Mouse (Mus musculus) heart, adult 18-20 months (tissue): ENCODE measurements around the gene Dph7. TPM values are rescaled to one million over a fixed set of nuclear protein-coding genes. Genes with fewer than 3 reads are reported as not detected.
"Not testable (repeated sequence)": the region's sequence is repeated elsewhere in the genome, so short reads cannot be mapped to it uniquely, and the experiment has no call there.

ENCODE experiments used
- DNase-seq, 2 experiments: peaks; one replicate each; pipeline ENCODE4 v3.0.0; 2021 to 2022; ENCODE audit warnings: mixed read lengths in 1 of 2
- microRNA-seq, 2 experiments: library from miRNA; unstranded; fragments of <30 nt; microRNA quantifications; one replicate each; pipeline ENCODE4 v1.2.0; 2022
- total RNA-seq, 2 experiments: library from RNA; stranded (reverse); gene quantifications; 2 replicates each; pipeline ENCODE4 v1.2.3; 2021

The Dph7 gene
- total RNA-seq, 2 experiments from 2014 or later: 4.6 to 7.3 TPM

GRCm38 (mm10) chr2:24970386-24970785 is 8.2 kb downstream of the Dph7 start:
- no peak for DNase-seq

- not testable (repeated sequence) for DNase-seq
These were observed 12.3 kb downstream of the Dph7 start for GRCm38 (mm10) chr2:24974452-24974851.

- peak; percentile 94 to 99 for DNase-seq
These were observed 12.9 kb downstream of the Dph7 start, which contains the start of gene Mrpl41 for GRCm38 (mm10) chr2:24974906-24975703. Mrpl41 (minus strand) TSS chr2:24975098.

GRCm38 (mm10) chr2:24975704-24976297 is 13.6 kb downstream of the Dph7 start, which contains the start of gene Pnpla7:
Pnpla7 (plus strand) TSS chr2:24976033.
- DNase-seq: peak; percentile 84 to 92

GRCm38 (mm10) chr2:24976960-24977359 is 14.8 kb downstream of the Dph7 start:
- no peak for DNase-seq

- DNase-seq: no peak
These were observed 25.6 kb downstream of the Dph7 start for GRCm38 (mm10) chr2:24987762-24988161.

GRCm38 (mm10) chr2:24995332-24995731 is 33.1 kb downstream of the Dph7 start:
- no peak for DNase-seq

- DNase-seq: no peak
These were observed 34.3 kb downstream of the Dph7 start for GRCm38 (mm10) chr2:24996471-24996870.

GRCm38 (mm10) chr2:25000544-25001235 is 38.5 kb downstream of the Dph7 start:
- peak in 1 of 2 experiments; percentile 36 for DNase-seq

- DNase-seq: no peak
These were observed 42.0 kb downstream of the Dph7 start for GRCm38 (mm10) chr2:25003946-25004786.

- DNase-seq: no peak
These were observed 44.6 kb downstream of the Dph7 start for GRCm38 (mm10) chr2:25006767-25007166.

GRCm38 (mm10) chr2:25008250-25008649 is 46.0 kb downstream of the Dph7 start:
- DNase-seq: no peak

Small RNA genes within 50 kb of the gene (microRNA-seq; reads per million reads assigned to microRNA genes)
- gene Gm22875: 0 reads per million in 2 experiments

Other genes starting within 250 kb of the Dph7 start
- gene Cacna1b, start 199.2 kb upstream of the Dph7 start, total RNA-seq: under 1 TPM; 0.17 to 0.31 TPM
- gene Ehmt1, start 42.8 kb upstream of the Dph7 start, total RNA-seq: 10 to 100 TPM; 21.7 to 26.9 TPM
- 1 to 10 TPM; 3.1 to 5.6 TPM for gene Arrdc1, start 27.1 kb upstream of the Dph7 start, total RNA-seq
- gene Zmynd19, start 12.6 kb upstream of the Dph7 start, total RNA-seq: 10 to 100 TPM; 15.3 to 20.2 TPM
- 100 to 1,000 TPM in 1 of 2 experiments, 10 to 100 TPM in 1; 96.3 to 114 TPM for gene Mrpl41, start 12.7 kb downstream of the Dph7 start, total RNA-seq
- gene Pnpla7, start 13.6 kb downstream of the Dph7 start, total RNA-seq: 10 to 100 TPM; 23.1 to 26.2 TPM
- gene Nsmf, start 92.0 kb downstream of the Dph7 start, total RNA-seq: 10 to 100 TPM; 11.2 to 13.6 TPM
- gene Entpd8, start 117.9 kb downstream of the Dph7 start, total RNA-seq: not detected
- gene Noxa1, start 132.7 kb downstream of the Dph7 start, total RNA-seq: not detected
- gene Nrarp, start 218.4 kb downstream of the Dph7 start, total RNA-seq: 1 to 10 TPM; 6.9 to 8.3 TPM
- gene Tor4a, start 234.5 kb downstream of the Dph7 start, total RNA-seq: 1 to 10 TPM; 4.0 to 4.6 TPM
- gene Nelfb, start 249.1 kb downstream of the Dph7 start, total RNA-seq: 10 to 100 TPM; 40.8 to 45.8 TPM